Mouse (Mus musculus) MEL (cell line): ENCODE measurements around the gene Gm45213. TPM values are rescaled to one million over a fixed set of nuclear protein-coding genes. Genes with fewer than 3 reads are reported as not detected.

Source experiments
- DNase-seq: peaks from one replicate; pipeline ENCODE4 v3.0.0; 2011; ENCODE audit warnings: low read depth, low spot score
- H3K27ac ChIP-seq: 2 replicates; pipeline ENCODE4 v1.5.1; 2012; ENCODE audit warnings: low read depth, mild to moderate bottlenecking, control low read depth, low read length, moderate library complexity; ENCODE audit not compliant: control insufficient read depth
- H3K27me3 ChIP-seq, 2 experiments: fragments of 150-350 bp in 1 of 2; sonication (generic) in 1 of 2; 2 replicates each; pipeline ENCODE4 v1.6.1; 2012; ENCODE audit warnings: low read length in 2 of 2, mild to moderate bottlenecking in 2 of 2, improper control_type of control experiment in 1 of 2, moderate library complexity in 1 of 2; ENCODE audit not compliant: insufficient read depth in 2 of 2, control insufficient read depth in 1 of 2
- H3K36me3 ChIP-seq, 2 experiments: 2 replicates each; pipeline ENCODE4 v1.6.1; 2012 to 2014; ENCODE audit warnings: low read length in 2 of 2, improper control_type of control experiment in 1 of 2, inconsistent platforms in 1 of 2, mild to moderate bottlenecking in 1 of 2; ENCODE audit not compliant: insufficient read depth in 2 of 2, control insufficient read depth in 1 of 2
- H3K4me1 ChIP-seq, 2 experiments: fragments of 150-350 bp in 1 of 2; sonication (generic) in 1 of 2; 2 replicates each; pipeline ENCODE4 v1.6.1; 2012; ENCODE audit warnings: low read length in 2 of 2, improper control_type of control experiment in 1 of 2, mild to moderate bottlenecking in 1 of 2; ENCODE audit not compliant: insufficient read depth in 2 of 2, control insufficient read depth in 1 of 2
- H3K4me3 ChIP-seq, 2 experiments: fragments of 150-350 bp in 1 of 2; sonication (generic) in 1 of 2; 2 replicates each; pipeline ENCODE4 v1.5.1; 2012; ENCODE audit warnings: low read depth in 2 of 2, low read length in 2 of 2, mild to moderate bottlenecking in 2 of 2, moderate library complexity in 2 of 2, control low read depth in 1 of 2, improper control_type of control experiment in 1 of 2; ENCODE audit not compliant: control insufficient read depth in 1 of 2, insufficient read depth in 1 of 2
- H3K79me2 ChIP-seq: 2 replicates; pipeline ENCODE4 v1.6.1; 2012; ENCODE audit warnings: mild to moderate bottlenecking, low read length, moderate library complexity; ENCODE audit not compliant: control insufficient read depth, poor library complexity, insufficient read depth
- H3K9ac ChIP-seq: 2 replicates; pipeline ENCODE4 v1.6.1; 2012; ENCODE audit warnings: low read depth, mild to moderate bottlenecking, control low read depth, low read length, moderate library complexity; ENCODE audit not compliant: control insufficient read depth, poor library complexity, severe bottlenecking
- H3K9me3 ChIP-seq: fragments of 150-350 bp; sonication (generic); replicated peaks from 2 replicates; pipeline ENCODE4 v1.6.1; 2012; ENCODE audit warnings: mild to moderate bottlenecking, low read length, improper control_type of control experiment, moderate library complexity; ENCODE audit not compliant: insufficient read depth
- BHLHE40 ChIP-seq: IDR thresholded peaks from 2 replicates; pipeline ENCODE4 v1.6.1; 2012; ENCODE audit warnings: low read depth, mild to moderate bottlenecking, inconsistent platforms, low read length, improper control_type of control experiment, borderline replicate concordance
- CHD1 ChIP-seq: IDR thresholded peaks from 2 replicates; pipeline ENCODE4 v1.6.1; 2012; ENCODE audit warnings: low read depth, mild to moderate bottlenecking, inconsistent platforms, low read length, improper control_type of control experiment
- E2F4 ChIP-seq: IDR thresholded peaks from 2 replicates; pipeline ENCODE4 v1.6.1; 2011; ENCODE audit warnings: low read depth, low read length, improper control_type of control experiment, borderline replicate concordance
- KAT2A ChIP-seq: conservative IDR thresholded peaks from 2 replicates; pipeline ENCODE4 v1.6.1; 2012; ENCODE audit warnings: low read depth, low read length, improper control_type of control experiment, inconsistent platforms
- MEF2A ChIP-seq: IDR thresholded peaks from 2 replicates; pipeline ENCODE4 v1.6.1; 2014; ENCODE audit warnings: low read depth, mild to moderate bottlenecking, inconsistent platforms, low read length, improper control_type of control experiment; ENCODE audit not compliant: poor library complexity, insufficient replicate concordance, severe bottlenecking; ENCODE audit errors: extremely low read depth
- MXI1 ChIP-seq: IDR thresholded peaks from 2 replicates; pipeline ENCODE4 v1.6.1; 2011; ENCODE audit warnings: mild to moderate bottlenecking, low read depth, low read length, improper control_type of control experiment
- NELFE ChIP-seq: IDR thresholded peaks from 2 replicates; pipeline ENCODE4 v1.6.1; 2011; ENCODE audit warnings: low read depth, low read length, improper control_type of control experiment
- NRF1 ChIP-seq: IDR thresholded peaks from 2 replicates; pipeline ENCODE4 v1.6.1; 2014; ENCODE audit warnings: low read depth, mild to moderate bottlenecking, inconsistent platforms, low read length, improper control_type of control experiment, moderate library complexity; ENCODE audit not compliant: poor library complexity, insufficient read depth, severe bottlenecking
- POLR2AphosphoS5 ChIP-seq: IDR thresholded peaks from 2 replicates; pipeline ENCODE4 v1.6.1; 2012; ENCODE audit warnings: low read depth, borderline replicate concordance, mild to moderate bottlenecking, inconsistent platforms, low read length, moderate library complexity, mixed read lengths
- SIN3A ChIP-seq: IDR thresholded peaks from 2 replicates; pipeline ENCODE4 v1.6.1; 2012; ENCODE audit warnings: low read length, improper control_type of control experiment, inconsistent platforms
- SMC3 ChIP-seq: IDR thresholded peaks from 2 replicates; pipeline ENCODE4 v1.6.1; 2011; ENCODE audit warnings: low read depth, low read length, improper control_type of control experiment
- TAL1 ChIP-seq: IDR thresholded peaks from 2 replicates; pipeline ENCODE4 v1.6.1; 2012; ENCODE audit warnings: mild to moderate bottlenecking, inconsistent platforms, low read length, moderate library complexity, mixed read lengths
- USF2 ChIP-seq, 2 experiments: IDR thresholded peaks; 2 replicates each; pipeline ENCODE4 v1.6.1; 2011 to 2012; ENCODE audit warnings: improper control_type of control experiment in 2 of 2, low read length in 2 of 2, borderline replicate concordance in 1 of 2, inconsistent platforms in 1 of 2, low read depth in 1 of 2, mild to moderate bottlenecking in 1 of 2; ENCODE audit not compliant: insufficient read depth in 1 of 2
- ZNF384 ChIP-seq: IDR thresholded peaks from 2 replicates; pipeline ENCODE4 v1.6.1; 2012; ENCODE audit warnings: low read depth, mild to moderate bottlenecking, inconsistent platforms, low read length, improper control_type of control experiment
- polyA plus RNA-seq, 2 experiments: library from polyadenylated mRNA; stranded (reverse) in 1 of 2; unstranded in 1 of 2; fragments of >175 nt in 1 of 2; fragments of >200 nt in 1 of 2; gene quantifications; 2 replicates each; pipeline versions ENCODE4 v1.2.1 to v1.2.4; 2012; ENCODE audit warnings: low replicate concordance in 2 of 2, low read depth in 1 of 2; ENCODE audit not compliant: insufficient read length in 2 of 2, insufficient read depth in 1 of 2, missing spikeins in 1 of 2
- total RNA-seq: library from RNA; depleted of rRNA; stranded (reverse); fragments of 300-350 nt; gene quantifications from 2 replicates; pipeline ENCODE4 v1.2.3, GENCODE M21; 2012

Gm45213 gene
- total and polyA plus RNA-seq, 3 experiments, result not detected

GRCm38 (mm10) chr7:66028766-66029512 is 14.5 kb upstream of the Gm45213 start:
- no peak overlapping the region for H3K27ac ChIP-seq
- no peaks in the 10 kb centered on the region for H3K79me2 ChIP-seq
- H3K4me3 ChIP-seq, result no peak overlapping the region
- peaks cover 0 to under 1% of the 10 kb centered on the region in 2 experiments; a peak in 1 of 4 replicates for H3K27me3 ChIP-seq
- H3K36me3 ChIP-seq, result no peaks in the 10 kb centered on the region
- H3K9ac ChIP-seq, result no peak overlapping the region
- no peaks in the 10 kb centered on the region for H3K4me1 ChIP-seq
- no peak for TF ChIP-seq NRF1
- TF ChIP-seq MXI1, result no peak
- no peak for TF ChIP-seq KAT2A
- no peak for TF ChIP-seq ZNF384
- TF ChIP-seq BHLHE40, result no peak
- no peak for TF ChIP-seq CHD1
- TF ChIP-seq NELFE, result no peak
- H3K9me3 ChIP-seq, result no peaks in the 10 kb centered on the region
- DNase-seq, result no peak

GRCm38 (mm10) chr7:66036809-66037208 is 6.6 kb upstream of the Gm45213 start:
- peaks cover 0 to 1% of the 10 kb centered on the region in 2 experiments; a peak in 1 of 4 replicates for H3K27me3 ChIP-seq
- no peak overlapping the region for H3K4me3 ChIP-seq
- DNase-seq, result no peak
- H3K9me3 ChIP-seq, result no peaks in the 10 kb centered on the region
- H3K4me1 ChIP-seq, result no peaks in the 10 kb centered on the region
- no peak overlapping the region for H3K9ac ChIP-seq
- H3K27ac ChIP-seq, result no peak overlapping the region
- TF ChIP-seq USF2 (IDR thresholded peaks at IDR 0.05; ENCODE audit: borderline replicate concordance in 1 of 2, insufficient read depth in 1 of 2, low read depth in 1 of 2, low read length in 2 of 2), result no peak
- no peak for TF ChIP-seq MEF2A
- no peak for TF ChIP-seq NELFE
- TF ChIP-seq E2F4, result no peak
- no peak for TF ChIP-seq SIN3A
- no peak for TF ChIP-seq TAL1
- TF ChIP-seq POLR2AphosphoS5, result no peak
- no peak for TF ChIP-seq SMC3
- H3K36me3 ChIP-seq, result no peaks in the 10 kb centered on the region
- H3K79me2 ChIP-seq, result no peaks in the 10 kb centered on the region
